19 mouse cellular contexts compared by ENCODE assay signal in the genomic region with DNA sequence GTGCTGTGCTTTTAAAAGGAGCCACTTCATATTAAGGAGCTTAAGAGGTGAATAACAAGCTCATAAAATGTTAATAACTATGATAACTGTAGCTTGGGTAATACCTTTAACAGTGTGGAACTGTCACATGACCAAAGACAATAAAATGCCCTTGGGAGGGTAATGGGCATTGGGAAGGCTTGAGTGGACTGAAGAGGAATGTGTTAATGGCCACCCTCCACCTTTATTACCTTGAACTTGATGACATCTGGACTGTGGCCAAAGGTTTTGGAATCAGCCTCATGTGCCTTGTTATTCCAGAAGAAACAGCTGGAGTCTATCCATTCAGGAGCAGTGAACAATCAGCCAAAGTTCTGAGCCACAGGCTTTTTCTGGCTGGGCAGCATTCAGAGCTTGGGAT.
DNase-seq lines count a peak whose midpoint lies in the region; ATAC-seq and TF ChIP-seq lines count a peak whose summit lies in the region.
"Had no signal": no experiment of that assay in that cellular context is flagged by ENCODE, and none has a peak within 500 bp of the region (broad histone marks: within the 10 kb centered on the region; RNA-seq: fewer than 3 reads in every experiment).

No protein-coding gene starts in this region.

- no peaks in the 10 kb centered on the region for H3K4me1 ChIP-seq in kidney, adult 2 months (ENCODE audit: control insufficient read depth, insufficient read depth, low read length)
- H3K4me1 ChIP-seq in kidney, embryonic 15.5 days = no peaks in the 10 kb centered on the region
- no peaks in the 10 kb centered on the region for H3K4me1 ChIP-seq in intestine, embryonic 16.5 days (ENCODE audit: control insufficient read depth, insufficient read depth, low read length)
- H3K4me1 ChIP-seq: embryonic facial prominence, embryonic 12.5 days; hindbrain, embryonic 10.5 days; liver, embryonic 12.5 days; neural tube, embryonic 13.5 days had no signal

- H3K4me3 ChIP-seq in kidney, adult 2 months (ENCODE audit: insufficient read depth, low read depth, low read length) = no peak overlapping the region
- no peak overlapping the region for H3K4me3 ChIP-seq in kidney, embryonic 15.5 days (replicated peaks)
- no peak overlapping the region for H3K4me3 ChIP-seq in intestine, embryonic 16.5 days (ENCODE audit: low read length)
- H3K4me3 ChIP-seq: embryonic facial prominence, embryonic 12.5 days; hindbrain, embryonic 10.5 days; liver, embryonic 12.5 days; neural tube, embryonic 13.5 days had no signal

- no peak for TF ChIP-seq CTCF in kidney, adult 2 months (conservative IDR thresholded peaks at IDR 0.05; ENCODE audit: insufficient read depth, insufficient read length, low read depth, low read length)

- no peaks in the 10 kb centered on the region for H3K36me3 ChIP-seq in kidney, adult 2 months (ENCODE audit: control insufficient read depth, insufficient read depth, low read length)
- no peaks in the 10 kb centered on the region for H3K36me3 ChIP-seq in kidney, embryonic 15.5 days
- no peaks in the 10 kb centered on the region for H3K36me3 ChIP-seq in intestine, embryonic 16.5 days (ENCODE audit: control insufficient read depth, insufficient read depth, low read length)
- H3K36me3 ChIP-seq: embryonic facial prominence, embryonic 12.5 days; hindbrain, embryonic 10.5 days; liver, embryonic 12.5 days; neural tube, embryonic 13.5 days had no signal

- no peak; the same call in 1 of the 2 replicates for ATAC-seq in kidney, embryonic 15.5 days (replicated peaks; ENCODE audit: low FRiP score)
- ATAC-seq in intestine, embryonic 16.5 days = peak; percentile 90
- no peak for ATAC-seq in megakaryocyte, adult 5-6 weeks (ENCODE audit: poor library complexity, severe bottlenecking)
- ATAC-seq: forebrain, embryonic 16.5 days; liver, embryonic 12.5 days had no signal

- peak; percentile 64 for DNase-seq in kidney, adult 2 months
- peak; percentile 7 for DNase-seq in R1 (ENCODE audit: low read depth, low spot score)
- peak; percentile 32 to 35 for DNase-seq in kidney, postnatal 36 days
- no peak for DNase-seq in urinary bladder, adult 2 months (ENCODE audit: low spot score)
- DNase-seq in frontal cortex, postnatal 36 days (ENCODE audit: low spot score in 2 of 2) = no peak
- DNase-seq: B cell, adult 2 months; cerebellum, adult 11 months; cerebellum, postnatal 36 days; heart, adult 18-20 months; right cerebral cortex, postnatal 14 days had no signal

- H3K9me3 ChIP-seq in kidney, embryonic 15.5 days (replicated peaks) = no peaks in the 10 kb centered on the region
- H3K9me3 ChIP-seq in intestine, embryonic 16.5 days (ENCODE audit: control insufficient read depth, low read length) = no peaks in the 10 kb centered on the region
- H3K9me3 ChIP-seq: embryonic facial prominence, embryonic 12.5 days; hindbrain, embryonic 10.5 days; liver, embryonic 12.5 days; neural tube, embryonic 13.5 days had no signal

- no peaks in the 10 kb centered on the region for H3K27me3 ChIP-seq in kidney, adult 2 months (replicated peaks; ENCODE audit: control insufficient read depth, insufficient read depth, low read length)
- H3K27me3 ChIP-seq in kidney, embryonic 15.5 days = no peaks in the 10 kb centered on the region
- H3K27me3 ChIP-seq in intestine, embryonic 16.5 days (replicated peaks; ENCODE audit: control insufficient read depth, insufficient read depth, low read length) = no peaks in the 10 kb centered on the region
- H3K27me3 ChIP-seq: embryonic facial prominence, embryonic 12.5 days; liver, embryonic 12.5 days; neural tube, embryonic 13.5 days had no signal

- no peak for TF ChIP-seq POLR2A in kidney, adult 2 months (IDR thresholded peaks at IDR 0.05; ENCODE audit: low read depth, low read length)

- no peak overlapping the region for H3K27ac ChIP-seq in kidney, adult 2 months (ENCODE audit: insufficient read depth, low read depth, low read length)
- no peak overlapping the region for H3K27ac ChIP-seq in kidney, embryonic 15.5 days
- no peak overlapping the region for H3K27ac ChIP-seq in intestine, embryonic 16.5 days (ENCODE audit: low read length)
- H3K27ac ChIP-seq: embryonic facial prominence, embryonic 12.5 days; hindbrain, embryonic 10.5 days; liver, embryonic 12.5 days; neural tube, embryonic 13.5 days had no signal

- no peak overlapping the region for H3K4me2 ChIP-seq in kidney, embryonic 15.5 days
- no peak overlapping the region for H3K4me2 ChIP-seq in intestine, embryonic 16.5 days (ENCODE audit: low read depth, low read length)
- H3K4me2 ChIP-seq: embryonic facial prominence, embryonic 12.5 days; liver, embryonic 12.5 days; midbrain, embryonic 11.5 days; neural tube, embryonic 13.5 days had no signal

- no peak overlapping the region for H3K9ac ChIP-seq in kidney, embryonic 15.5 days
- no peak overlapping the region for H3K9ac ChIP-seq in intestine, embryonic 16.5 days (ENCODE audit: low read depth, low read length)
- H3K9ac ChIP-seq: embryonic facial prominence, embryonic 12.5 days; liver, embryonic 12.5 days; neural tube, embryonic 13.5 days had no signal

Comparison
In these comparisons a context has a peak if more than half of its experiments do, and no peak if none do; other contexts are left out.
1. DNase-seq: peak in kidney, adult 2 months (single experiment), R1 (single experiment) and kidney, postnatal 36 days (2 of 2); none in urinary bladder, adult 2 months (single experiment) and frontal cortex, postnatal 36 days (0 of 2).